Mouse (Mus musculus) CH12.LX (cell line): ENCODE measurements around the gene Mef2d. TPM values are rescaled to one million over a fixed set of nuclear protein-coding genes. Genes with fewer than 3 reads are reported as not detected.

ENCODE experiments used
- DNase-seq: peaks from one replicate; pipeline ENCODE4 v3.0.0-alpha.2; 2013; ENCODE audit errors: extremely low read depth
- H3K27ac ChIP-seq: 2 replicates; pipeline ENCODE4 v1.5.1; 2012; ENCODE audit warnings: low read depth, mild to moderate bottlenecking, control low read depth, moderate library complexity; ENCODE audit not compliant: insufficient read depth
- H3K27me3 ChIP-seq: replicated peaks from 2 replicates; pipeline ENCODE3; 2012; ENCODE audit warnings: inconsistent platforms
- H3K36me3 ChIP-seq, 2 experiments: replicated peaks in 1 of 2; 2 replicates each; pipeline versions ENCODE3 to v1.6.1; 2012; ENCODE audit warnings: inconsistent platforms in 1 of 2, low read length in 1 of 2, mild to moderate bottlenecking in 1 of 2, mixed read lengths in 1 of 2, moderate library complexity in 1 of 2; ENCODE audit not compliant: control insufficient read depth in 1 of 2, insufficient read depth in 1 of 2
- H3K4me1 ChIP-seq, 2 experiments: 2 replicates each; pipeline ENCODE4 v1.6.1; 2012; ENCODE audit warnings: inconsistent platforms in 1 of 2, moderate library complexity in 1 of 2; ENCODE audit not compliant: insufficient read depth in 2 of 2, control insufficient read depth in 1 of 2
- H3K4me2 ChIP-seq: 2 replicates; pipeline ENCODE4 v1.6.1; 2012; ENCODE audit warnings: low read depth, mild to moderate bottlenecking, control low read depth; ENCODE audit not compliant: poor library complexity, insufficient read depth, severe bottlenecking
- H3K4me3 ChIP-seq, 3 experiments: fragments of 150-350 bp in 1 of 3; sonication (generic) in 1 of 3; replicated peaks in 1 of 3; 2 replicates each; pipeline versions ENCODE3 to v1.5.1; 2011 to 2012; ENCODE audit warnings: low read depth in 2 of 3, low read length in 2 of 3, mild to moderate bottlenecking in 2 of 3, moderate library complexity in 2 of 3, control low read depth in 1 of 3, improper control_type of control experiment in 1 of 3, inconsistent platforms in 1 of 3, mixed read lengths in 1 of 3; ENCODE audit not compliant: poor library complexity in 1 of 3
- H3K79me2 ChIP-seq: replicated peaks from 2 replicates; pipeline ENCODE4 v1.6.1; 2012; ENCODE audit warnings: mild to moderate bottlenecking, moderate library complexity; ENCODE audit not compliant: control insufficient read depth, poor library complexity, insufficient read depth, severe bottlenecking; ENCODE audit errors: extremely low read depth
- H3K9ac ChIP-seq: 2 replicates; pipeline ENCODE4 v1.6.1; 2012; ENCODE audit warnings: low read depth, mild to moderate bottlenecking, control low read depth, moderate library complexity; ENCODE audit not compliant: insufficient read depth
- H3K9me3 ChIP-seq: replicated peaks from 2 replicates; pipeline ENCODE3; 2012; ENCODE audit warnings: low read length, inconsistent platforms, mixed read lengths
- BHLHE40 ChIP-seq: IDR thresholded peaks from 2 replicates; pipeline ENCODE4 v1.6.1; 2011; ENCODE audit warnings: mild to moderate bottlenecking, low read depth, low read length, improper control_type of control experiment
- CHD1 ChIP-seq: IDR thresholded peaks from 2 replicates; pipeline ENCODE4 v1.6.1; 2012; ENCODE audit warnings: low read depth, low read length, improper control_type of control experiment, inconsistent platforms
- CHD2 ChIP-seq: IDR thresholded peaks from 2 replicates; pipeline ENCODE4 v1.6.1; 2011; ENCODE audit warnings: low read length, improper control_type of control experiment
- CTCF ChIP-seq, 2 experiments: IDR thresholded peaks in 1 of 2; conservative IDR thresholded peaks in 1 of 2; 2 replicates each; pipeline ENCODE4 v1.5.1; 2011 to 2012; ENCODE audit warnings: low read depth in 2 of 2, low read length in 2 of 2, improper control_type of control experiment in 1 of 2, inconsistent platforms in 1 of 2, mild to moderate bottlenecking in 1 of 2, moderate library complexity in 1 of 2
- EP300 ChIP-seq: IDR thresholded peaks from 2 replicates; pipeline ENCODE4 v1.6.1; 2011; ENCODE audit warnings: low read length, improper control_type of control experiment
- HCFC1 ChIP-seq: IDR thresholded peaks from 2 replicates; pipeline ENCODE4 v1.6.1; 2012; ENCODE audit warnings: low read depth, mild to moderate bottlenecking, inconsistent platforms, low read length, improper control_type of control experiment
- IRF4 ChIP-seq: IDR thresholded peaks from 2 replicates; pipeline ENCODE4 v1.6.1; 2014; ENCODE audit warnings: low read depth, mild to moderate bottlenecking, inconsistent platforms, low read length, improper control_type of control experiment
- JUN ChIP-seq: IDR thresholded peaks from 2 replicates; pipeline ENCODE4 v1.6.1; 2011; ENCODE audit warnings: low read depth, mild to moderate bottlenecking, low read length, improper control_type of control experiment, moderate library complexity; ENCODE audit not compliant: insufficient read depth
- MAX ChIP-seq: IDR thresholded peaks from 2 replicates; pipeline ENCODE4 v1.6.1; 2011; ENCODE audit warnings: low read length, improper control_type of control experiment
- MXI1 ChIP-seq: IDR thresholded peaks from 2 replicates; pipeline ENCODE4 v1.6.1; 2011; ENCODE audit warnings: mild to moderate bottlenecking, low read depth, low read length, improper control_type of control experiment
- MYC ChIP-seq: IDR thresholded peaks from 2 replicates; pipeline ENCODE4 v1.6.1; 2011; ENCODE audit warnings: low read depth, mild to moderate bottlenecking, improper control_type of control experiment, low read length
- PAX5 ChIP-seq: IDR thresholded peaks from 2 replicates; pipeline ENCODE4 v1.6.1; 2012; ENCODE audit warnings: low read length, inconsistent platforms, mixed read lengths
- POLR2A ChIP-seq: IDR thresholded peaks from 2 replicates; pipeline ENCODE4 v1.6.1; 2011; ENCODE audit warnings: low read depth, mild to moderate bottlenecking, improper control_type of control experiment, low read length
- RAD21 ChIP-seq: IDR thresholded peaks from 2 replicates; pipeline ENCODE4 v1.6.1; 2011; ENCODE audit warnings: low read depth, mild to moderate bottlenecking, low read length, improper control_type of control experiment, moderate library complexity
- RCOR1 ChIP-seq: conservative IDR thresholded peaks from 2 replicates; pipeline ENCODE4 v1.6.1; 2012; ENCODE audit warnings: low read depth, mild to moderate bottlenecking, inconsistent platforms, low read length, improper control_type of control experiment
- SIN3A ChIP-seq: IDR thresholded peaks from 2 replicates; pipeline ENCODE4 v1.6.1; 2012; ENCODE audit warnings: low read length, improper control_type of control experiment, inconsistent platforms
- TBP ChIP-seq: conservative IDR thresholded peaks from 2 replicates; pipeline ENCODE4 v1.6.1; 2011; ENCODE audit warnings: low read depth, low read length, improper control_type of control experiment
- UBTF ChIP-seq: IDR thresholded peaks from 2 replicates; pipeline ENCODE4 v1.6.1; 2012; ENCODE audit warnings: low read depth, mild to moderate bottlenecking, inconsistent platforms, low read length, improper control_type of control experiment, moderate library complexity
- USF1 ChIP-seq: IDR thresholded peaks from 2 replicates; pipeline ENCODE4 v1.6.1; 2014; ENCODE audit warnings: low read depth, mild to moderate bottlenecking, inconsistent platforms, low read length, improper control_type of control experiment
- USF2 ChIP-seq: conservative IDR thresholded peaks from 2 replicates; pipeline ENCODE4 v1.6.1; 2011; ENCODE audit warnings: low read depth, low read length, improper control_type of control experiment
- ZMIZ1 ChIP-seq: IDR thresholded peaks from 2 replicates; pipeline ENCODE4 v1.6.1; 2012; ENCODE audit warnings: low read depth, mild to moderate bottlenecking, inconsistent platforms, low read length, improper control_type of control experiment
- ZNF384 ChIP-seq: IDR thresholded peaks from 2 replicates; pipeline ENCODE4 v1.6.1; 2012; ENCODE audit warnings: low read depth, low read length, improper control_type of control experiment, inconsistent platforms
- dilution Hi-C: fragments of 300-500 bp; cut with MboI; formaldehyde crosslinking; loops from 2 replicates; pipeline ENCODE4 v1.14.3; 2020; ENCODE audit warnings: low sequenced_read_pairs; ENCODE audit not compliant: extremely low pct_unique_long_range_greater_than_20kb, extremely low pct_ligation_motif_present
- in situ Hi-C: fragments of 300-500 bp; cut with MboI; formaldehyde crosslinking; loops from 3 replicates; pipeline ENCODE4 v1.14.3; 2019; ENCODE audit warnings: low sequenced_read_pairs, low pct_ligation_motif_present, low pct_unique_long_range_greater_than_20kb, mixed read lengths
- polyA plus RNA-seq: library from polyadenylated mRNA; unstranded; fragments of >175 nt; gene quantifications from 2 replicates; pipeline ENCODE4 v1.2.1, GENCODE M21; 2012; ENCODE audit warnings: low read depth; ENCODE audit not compliant: insufficient read length
- total RNA-seq, 2 experiments: library from RNA; depleted of rRNA; stranded (reverse); fragments of 300-350 nt in 1 of 2; fragments of >200 nt in 1 of 2; gene quantifications; 2 replicates each; pipeline ENCODE4 v1.2.3; 2012 to 2014

Mef2d gene
- total and polyA plus RNA-seq, 3 experiments, result 4.8 to 75.8 (median 10.9) TPM

DNA sequence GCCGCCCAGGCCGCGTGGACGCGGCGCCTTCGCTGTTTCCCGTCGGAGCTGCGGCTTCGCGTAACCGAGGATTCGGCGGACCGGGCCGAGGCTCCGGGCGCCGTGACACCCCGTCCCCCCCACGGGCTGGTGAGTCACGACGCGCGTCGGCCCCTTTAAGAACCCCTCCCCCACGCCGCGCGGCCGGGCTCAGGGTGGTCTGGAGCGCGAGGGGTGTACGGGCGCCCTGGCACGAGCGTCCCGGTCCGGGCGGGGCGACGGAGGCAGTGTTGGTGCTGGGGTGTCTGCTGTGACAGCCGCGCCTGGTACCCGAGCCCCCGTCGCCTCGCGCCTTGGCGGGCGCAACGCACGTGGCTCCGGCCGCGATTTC, 359 bp downstream of the Mef2d start:
- Histone ChIP-seq H3K27ac (peak overlapping the region; percentile 92), H3K4me2 (no peak overlapping the region), H3K9ac (peak overlapping the region; percentile 89), H3K4me3 (peak overlapping the region; percentile 73 to 96 (median 88)), H3K36me3 (peaks cover 2 to 17% of the 10 kb centered on the region in 2 experiments), H3K9me3 (no peaks in the 10 kb centered on the region), H3K27me3 (no peaks in the 10 kb centered on the region), H3K79me2 (peaks cover 51% of the 10 kb centered on the region), H3K4me1 (peaks cover 26 to 59% of the 10 kb centered on the region in 2 experiments)
- in situ Hi-C loops (no loop called here), dilution Hi-C loops (no loop called here)
- no peak for DNase-seq
- TF ChIP-seq JUN (no peak), MXI1 (no peak), BHLHE40 (0 out of 2 replicates have a peak, but pooled peaks have one; percentile 31), IRF4 (no peak), UBTF (peak; percentile 15)

DNA sequence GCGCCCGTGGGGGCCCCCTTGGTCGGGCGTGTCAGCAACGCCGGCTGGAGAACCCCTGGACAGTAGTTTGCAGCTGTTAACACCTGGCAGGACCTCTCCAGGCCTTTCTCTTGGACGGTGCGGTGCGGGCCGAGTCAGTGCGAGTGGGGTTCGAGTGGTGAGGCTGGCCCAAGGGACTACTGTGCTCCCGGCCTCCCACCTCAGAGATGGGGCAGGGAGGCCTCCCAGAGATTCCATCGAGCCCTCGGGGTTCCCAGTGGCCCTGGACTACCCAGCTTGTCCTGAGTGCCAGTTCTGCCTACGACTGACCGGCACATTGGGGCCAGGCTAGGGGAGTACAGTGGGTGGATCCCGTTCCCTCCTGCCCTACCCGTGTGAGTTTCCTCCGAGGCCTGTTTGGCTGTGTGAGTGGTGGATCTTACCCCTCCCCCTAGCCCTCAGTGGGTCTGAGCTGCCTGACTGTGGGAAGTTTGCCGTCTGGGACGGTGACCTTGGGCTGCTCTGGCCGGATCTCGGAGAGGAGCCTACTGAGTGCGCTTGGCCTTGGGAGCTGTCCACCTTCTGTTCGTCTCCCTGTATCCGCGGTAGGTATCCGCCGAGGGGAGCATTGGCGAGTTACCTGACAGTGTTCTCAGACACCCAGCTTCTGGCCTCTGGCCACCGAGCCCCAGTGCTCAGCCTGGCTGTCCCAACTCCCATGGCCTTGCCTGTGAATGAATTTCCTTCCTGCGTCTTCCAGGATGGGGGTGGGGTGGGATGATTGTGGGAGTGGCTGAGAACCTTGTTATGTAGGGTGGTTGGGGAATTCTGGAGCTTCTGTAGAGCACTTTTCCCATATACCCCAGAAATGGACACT, 972 bp downstream of the Mef2d start:
- H3K4me3 ChIP-seq, result peak overlapping the region; percentile 73 to 96 (median 88)
- TF ChIP-seq RCOR1, result no peak
- TF ChIP-seq CTCF (conservative IDR thresholded peaks at IDR 0.05 in 1 of 2, IDR thresholded peaks at IDR 0.05 in 1 of 2; ENCODE audit: low read depth in 2 of 2, low read length in 2 of 2), result no peak
- TF ChIP-seq PAX5, result no peak
- no peak for TF ChIP-seq ZNF384
- peak; percentile 15; the same call in 1 of the 2 replicates for TF ChIP-seq SIN3A
- 0 out of 2 replicates have a peak, but pooled peaks have one; percentile 25 for TF ChIP-seq MYC
- 0 out of 2 replicates have a peak, but pooled peaks have one; percentile 42 for TF ChIP-seq UBTF
- 0 out of 2 replicates have a peak, but pooled peaks have one; percentile 12 for TF ChIP-seq CHD1
- TF ChIP-seq TBP, result no peak
- no peak for TF ChIP-seq IRF4
- TF ChIP-seq BHLHE40, result no peak
- TF ChIP-seq CHD2, result no peak; the same call in 1 of the 2 replicates
- no peak for TF ChIP-seq USF2
- TF ChIP-seq HCFC1, result no peak
- TF ChIP-seq EP300, result no peak
- TF ChIP-seq USF1, result no peak
- TF ChIP-seq MAX, result no peak
- no peak for TF ChIP-seq POLR2A
- no peak for TF ChIP-seq ZMIZ1
- no peak for TF ChIP-seq RAD21
- TF ChIP-seq, all 38 proteins: peak for 4
- Histone ChIP-seq H3K36me3 (peaks cover 2 to 17% of the 10 kb centered on the region in 2 experiments), H3K4me2 (peak overlapping the region; percentile 99), H3K79me2 (peaks cover 56% of the 10 kb centered on the region), H3K27me3 (no peaks in the 10 kb centered on the region), H3K9ac (peak overlapping the region; percentile 89), H3K9me3 (no peaks in the 10 kb centered on the region), H3K4me1 (peaks cover 31 to 63% of the 10 kb centered on the region in 2 experiments), H3K27ac (peak overlapping the region; percentile 92)
- no peak for DNase-seq
- dilution Hi-C loops, result no loop called here
- in situ Hi-C loops, result no loop called here
